Mouse (Mus musculus) hindbrain, embryonic 13.5 days (tissue): ENCODE measurements around the gene Mapk11. TPM values are rescaled to one million over a fixed set of nuclear protein-coding genes. Genes with fewer than 3 reads are reported as not detected.

Experiments used
- ATAC-seq: fragments of 200-750 bp; cut with Nextera tagmentation; 2 replicates; pipeline ENCODE4 v1.8.0; 2017; ENCODE audit warnings: moderate TSS enrichment; ENCODE audit not compliant: low FRiP score
- H3K27ac ChIP-seq: fragments of 300-500 bp; sonication (generic); 2 replicates; pipeline ENCODE4 v1.5.1; 2015; ENCODE audit warnings: inconsistent platforms, mild to moderate bottlenecking, moderate library complexity
- H3K27me3 ChIP-seq: fragments of 300-500 bp; sonication (generic); 2 replicates; pipeline ENCODE4 v1.6.1; 2015; ENCODE audit warnings: mild to moderate bottlenecking, inconsistent platforms
- H3K36me3 ChIP-seq: fragments of 300-500 bp; sonication (generic); 2 replicates; pipeline ENCODE4 v1.6.1; 2015; ENCODE audit warnings: mild to moderate bottlenecking, inconsistent platforms
- H3K4me1 ChIP-seq: fragments of 300-500 bp; sonication (generic); replicated peaks from 2 replicates; pipeline ENCODE4 v1.6.1; 2015; ENCODE audit warnings: inconsistent platforms
- H3K4me2 ChIP-seq: fragments of 300-500 bp; sonication (generic); 2 replicates; pipeline ENCODE4 v1.6.1; 2015; ENCODE audit warnings: inconsistent platforms, mild to moderate bottlenecking, moderate library complexity
- H3K4me3 ChIP-seq: fragments of 300-500 bp; sonication (generic); 2 replicates; pipeline ENCODE4 v1.5.1; 2015; ENCODE audit warnings: mild to moderate bottlenecking, inconsistent platforms
- H3K9ac ChIP-seq: fragments of 300-500 bp; sonication (generic); 2 replicates; pipeline ENCODE4 v1.6.1; 2015; ENCODE audit warnings: mild to moderate bottlenecking, inconsistent platforms
- H3K9me3 ChIP-seq: fragments of 300-500 bp; sonication (generic); 2 replicates; pipeline ENCODE4 v1.6.1; 2016; ENCODE audit warnings: inconsistent platforms
- WGBS: fragments of 180-500 bp; shearing (Covaris S2); methylation state at CpG from one replicate; pipeline ENCODE4 v1.1.7; 2015; 5-methylcytosine and 5-hydroxymethylcytosine counted together
- polyA plus RNA-seq: library from polyadenylated mRNA; unstranded; fragments of >200 nt; fragmentation: Nextera tagmentation; extraction: Ambion mirVana; gene quantifications from 2 replicates; pipeline ENCODE4 v1.2.1, GENCODE M21; 2015

Mapk11 gene
- polyA plus RNA-seq, 1 experiment from 2014 or later = 36.5 TPM

- peak overlapping the region; percentile 99 for H3K4me2 ChIP-seq
- no peaks in the 10 kb centered on the region for H3K9me3 ChIP-seq
- 28% methylated on average over 17 of the region's 17 CpGs for WGBS
- H3K4me3 ChIP-seq = peak overlapping the region; percentile 57
- H3K27me3 ChIP-seq = 0 out of 2 replicates have a peak, but pooled peaks cover 3% of the 10 kb centered on the region
- H3K36me3 ChIP-seq = peaks cover 26% of the 10 kb centered on the region
- H3K4me1 ChIP-seq = peaks cover 82% of the 10 kb centered on the region
- peak overlapping the region; percentile 83 for H3K27ac ChIP-seq
- ATAC-seq = no peak
- H3K9ac ChIP-seq = peak overlapping the region; percentile 80
Observed at GRCm38 (mm10) chr15:89172276-89172935, 23.0 kb upstream of the Mapk11 start.

- no peak overlapping the region for H3K4me3 ChIP-seq
- 0 out of 2 replicates have a peak, but pooled peaks cover 3% of the 10 kb centered on the region for H3K27me3 ChIP-seq
- 89% methylated on average over 5 of the region's 5 CpGs for WGBS
- H3K9ac ChIP-seq = peak overlapping the region; percentile 80; the same call in 1 of the 2 replicates
- no peaks in the 10 kb centered on the region for H3K9me3 ChIP-seq
- H3K27ac ChIP-seq = no peak overlapping the region
- ATAC-seq = no peak
- H3K4me1 ChIP-seq = peaks cover 73% of the 10 kb centered on the region
- H3K36me3 ChIP-seq = peaks cover 35% of the 10 kb centered on the region
- no peak overlapping the region for H3K4me2 ChIP-seq
Observed at GRCm38 (mm10) chr15:89171526-89172051, 22.2 kb upstream of the Mapk11 start.

GRCm38 (mm10) chr15:89170102-89170501, 20.7 kb upstream of the Mapk11 start:
- Histone ChIP-seq H3K4me3 (no peak overlapping the region), H3K9me3 (no peaks in the 10 kb centered on the region), H3K4me1 (peaks cover 58% of the 10 kb centered on the region), H3K27ac (peak overlapping the region; percentile 58; the same call in 1 of the 2 replicates), H3K4me2 (no peak overlapping the region), H3K36me3 (peaks cover 49% of the 10 kb centered on the region), H3K27me3 (0 out of 2 replicates have a peak, but pooled peaks cover 3% of the 10 kb centered on the region), H3K9ac (peak overlapping the region; percentile 46)
- ATAC-seq = no peak
- WGBS = 64% methylated on average over 3 of the region's 3 CpGs

GRCm38 (mm10) chr15:89169431-89169830, 20.0 kb upstream of the Mapk11 start:
- Histone ChIP-seq H3K9me3 (no peaks in the 10 kb centered on the region), H3K36me3 (peaks cover 56% of the 10 kb centered on the region), H3K9ac (peak overlapping the region; percentile 46; the same call in 1 of the 2 replicates), H3K27ac (peak overlapping the region; percentile 58), H3K4me1 (peaks cover 52% of the 10 kb centered on the region), H3K4me2 (peak overlapping the region; percentile 16; the same call in 1 of the 2 replicates), H3K27me3 (no peaks in the 10 kb centered on the region), H3K4me3 (no peak overlapping the region)
- WGBS = 7% methylated on average over 10 of the region's 10 CpGs
- peak; percentile 41; the same call in 1 of the 2 replicates for ATAC-seq

- peaks cover 47% of the 10 kb centered on the region for H3K4me1 ChIP-seq
- H3K9ac ChIP-seq = 0 out of 2 replicates have a peak overlapping the region, but pooled peaks have one; percentile 30
- ATAC-seq = no peak
- peaks cover 61% of the 10 kb centered on the region for H3K36me3 ChIP-seq
- peak overlapping the region; percentile 16; the same call in 1 of the 2 replicates for H3K4me2 ChIP-seq
- no peaks in the 10 kb centered on the region for H3K27me3 ChIP-seq
- no peak overlapping the region for H3K4me3 ChIP-seq
- no peaks in the 10 kb centered on the region for H3K9me3 ChIP-seq
- peak overlapping the region; percentile 58 for H3K27ac ChIP-seq
- WGBS = 58% methylated on average over 10 of the region's 10 CpGs
Observed at GRCm38 (mm10) chr15:89168922-89169321, 19.5 kb upstream of the Mapk11 start.

GRCm38 (mm10) chr15:89165478-89165877, 16.1 kb upstream of the Mapk11 start:
- Histone ChIP-seq H3K9me3 (no peaks in the 10 kb centered on the region), H3K4me3 (no peak overlapping the region), H3K27ac (no peak overlapping the region), H3K27me3 (no peaks in the 10 kb centered on the region), H3K9ac (no peak overlapping the region), H3K4me1 (peaks cover 18% of the 10 kb centered on the region), H3K4me2 (no peak overlapping the region), H3K36me3 (peaks cover 95% of the 10 kb centered on the region)
- WGBS = 96% methylated on average over 12 of the region's 12 CpGs
- no peak for ATAC-seq

- H3K36me3 ChIP-seq = peaks cover 100% of the 10 kb centered on the region
- no peak overlapping the region for H3K9ac ChIP-seq
- no peak for ATAC-seq
- no peaks in the 10 kb centered on the region for H3K27me3 ChIP-seq
- no peaks in the 10 kb centered on the region for H3K4me1 ChIP-seq
- no peaks in the 10 kb centered on the region for H3K9me3 ChIP-seq
- H3K4me2 ChIP-seq = no peak overlapping the region
- H3K4me3 ChIP-seq = no peak overlapping the region
- 97% methylated on average over 8 of the region's 9 CpGs for WGBS
- no peak overlapping the region for H3K27ac ChIP-seq
Observed at GRCm38 (mm10) chr15:89161397-89161796, 12.0 kb upstream of the Mapk11 start.

- no peaks in the 10 kb centered on the region for H3K4me1 ChIP-seq
- H3K9me3 ChIP-seq = no peaks in the 10 kb centered on the region
- no peak for ATAC-seq
- no peak overlapping the region for H3K9ac ChIP-seq
- WGBS = 93% methylated on average over 16 of the region's 16 CpGs
- no peak overlapping the region for H3K27ac ChIP-seq
- H3K27me3 ChIP-seq = no peaks in the 10 kb centered on the region
- H3K4me2 ChIP-seq = no peak overlapping the region
- H3K4me3 ChIP-seq = no peak overlapping the region
- H3K36me3 ChIP-seq = peaks cover 100% of the 10 kb centered on the region
Observed at GRCm38 (mm10) chr15:89158516-89158915, 9.1 kb upstream of the Mapk11 start.

GRCm38 (mm10) chr15:89157954-89158353, 8.5 kb upstream of the Mapk11 start:
- ATAC-seq = no peak

GRCm38 (mm10) chr15:89152312-89152711, 2.9 kb upstream of the Mapk11 start:
- Histone ChIP-seq H3K36me3 (peaks cover 41% of the 10 kb centered on the region), H3K9me3 (no peaks in the 10 kb centered on the region), H3K27ac (peak overlapping the region; percentile 58), H3K4me1 (peaks cover 37% of the 10 kb centered on the region), H3K4me3 (no peak overlapping the region), H3K4me2 (no peak overlapping the region), H3K27me3 (no peaks in the 10 kb centered on the region), H3K9ac (peak overlapping the region; percentile 46; the same call in 1 of the 2 replicates)
- ATAC-seq = 0 out of 2 replicates have a peak, but pooled peaks have one; percentile 17

More at GRCm38 (mm10) chr15:89157954-89158353, 8.5 kb upstream of the Mapk11 start:
- no peak overlapping the region for H3K4me2 ChIP-seq
- H3K4me1 ChIP-seq = no peaks in the 10 kb centered on the region
- H3K27ac ChIP-seq = no peak overlapping the region
- H3K36me3 ChIP-seq = peaks cover 98% of the 10 kb centered on the region
- WGBS = 61% methylated on average over 7 of the region's 7 CpGs
- H3K9me3 ChIP-seq = no peaks in the 10 kb centered on the region
- no peak overlapping the region for H3K9ac ChIP-seq
- H3K4me3 ChIP-seq = no peak overlapping the region
- H3K27me3 ChIP-seq = no peaks in the 10 kb centered on the region

- H3K4me3 ChIP-seq = peak overlapping the region; percentile 75
- 3% methylated on average over 13 of the region's 13 CpGs for WGBS
- H3K27me3 ChIP-seq = peaks cover 3% of the 10 kb centered on the region; the same call in 1 of the 2 replicates
- H3K4me2 ChIP-seq = peak overlapping the region; percentile 75
- peaks cover 28% of the 10 kb centered on the region for H3K36me3 ChIP-seq
- H3K9me3 ChIP-seq = no peaks in the 10 kb centered on the region
- peaks cover 56% of the 10 kb centered on the region for H3K4me1 ChIP-seq
- peak overlapping the region; percentile 94 for H3K27ac ChIP-seq
- ATAC-seq = 0 out of 2 replicates have a peak, but pooled peaks have one; percentile 8
- peak overlapping the region; percentile 93 for H3K9ac ChIP-seq
Observed at GRCm38 (mm10) chr15:89150041-89150390, 588 bp upstream of the Mapk11 start.

- peaks cover 56% of the 10 kb centered on the region for H3K4me1 ChIP-seq
Observed at GRCm38 (mm10) chr15:89148496-89149270, 745 bp downstream of the Mapk11 start.

More at GRCm38 (mm10) chr15:89148496-89149270, 745 bp downstream of the Mapk11 start:
- peak overlapping the region; percentile 75 for H3K4me3 ChIP-seq
- H3K27me3 ChIP-seq = peaks cover 3% of the 10 kb centered on the region; the same call in 1 of the 2 replicates
- peak overlapping the region; percentile 93 for H3K9ac ChIP-seq
- peaks cover 28% of the 10 kb centered on the region for H3K36me3 ChIP-seq
- H3K27ac ChIP-seq = peak overlapping the region; percentile 94
- 3% methylated on average over 25 of the region's 25 CpGs for WGBS
- no peaks in the 10 kb centered on the region for H3K9me3 ChIP-seq
- H3K4me2 ChIP-seq = peak overlapping the region; percentile 75
- ATAC-seq = peak; percentile 15; the same call in 1 of the 2 replicates
